Mouse (Mus musculus) embryonic facial prominence, embryonic 13.5 days (tissue): ENCODE measurements around the gene Mon1a. TPM values are rescaled to one million over a fixed set of nuclear protein-coding genes. Genes with fewer than 3 reads are reported as not detected.

ENCODE experiments used
- ATAC-seq: fragments of 200-750 bp; cut with Nextera tagmentation; 2 replicates; pipeline ENCODE4 v1.8.0; 2017; ENCODE audit warnings: low read depth; ENCODE audit not compliant: insufficient number of reproducible peaks, insufficient read depth, low FRiP score, low TSS enrichment
- H3K27ac ChIP-seq: fragments of 300-500 bp; sonication (generic); 2 replicates; pipeline ENCODE4 v1.5.1; 2015; ENCODE audit warnings: moderate library complexity, mild to moderate bottlenecking, inconsistent platforms
- H3K27me3 ChIP-seq: fragments of 300-500 bp; sonication (generic); 2 replicates; pipeline ENCODE4 v1.6.1; 2015; ENCODE audit warnings: mild to moderate bottlenecking, inconsistent platforms
- H3K36me3 ChIP-seq: fragments of 300-500 bp; sonication (generic); 2 replicates; pipeline ENCODE4 v1.6.1; 2015; ENCODE audit warnings: mild to moderate bottlenecking, inconsistent platforms
- H3K4me1 ChIP-seq: fragments of 300-500 bp; sonication (generic); 2 replicates; pipeline ENCODE4 v1.6.1; 2015; ENCODE audit warnings: inconsistent platforms
- H3K4me2 ChIP-seq: fragments of 300-500 bp; sonication (generic); 2 replicates; pipeline ENCODE4 v1.6.1; 2015; ENCODE audit warnings: moderate library complexity, mild to moderate bottlenecking, inconsistent platforms
- H3K4me3 ChIP-seq: fragments of 300-500 bp; sonication (generic); 2 replicates; pipeline ENCODE4 v1.5.1; 2015; ENCODE audit warnings: mild to moderate bottlenecking, inconsistent platforms
- H3K9ac ChIP-seq: fragments of 300-500 bp; sonication (generic); 2 replicates; pipeline ENCODE4 v1.6.1; 2015; ENCODE audit warnings: mild to moderate bottlenecking, inconsistent platforms
- H3K9me3 ChIP-seq: fragments of 300-500 bp; sonication (generic); 2 replicates; pipeline ENCODE4 v1.6.1; 2016; ENCODE audit warnings: inconsistent platforms
- WGBS: fragments of 180-500 bp; shearing (Covaris S2); methylation state at CpG from one replicate; pipeline ENCODE4 v1.1.7; 2015; ENCODE audit warnings: mixed read lengths; 5-methylcytosine and 5-hydroxymethylcytosine counted together
- polyA plus RNA-seq: library from polyadenylated mRNA; unstranded; fragments of >200 nt; fragmentation: Nextera tagmentation; extraction: Ambion mirVana; gene quantifications from 2 replicates; pipeline ENCODE4 v1.2.1, GENCODE M21; 2015

Gene Mon1a
- polyA plus RNA-seq, result 14.7 and 14.9 TPM in 2 replicates

GRCm38 (mm10) chr9:107887804-107888266 is at the start of gene Mon1a:
Gene Mon1a, plus strand, starts transcription at chr9:107888151.
- Histone ChIP-seq H3K9ac (peak within 1 kb of the TSS; percentile 82), H3K4me2 (peak within 1 kb of the TSS; percentile 81), H3K4me1 (peaks cover 16% of the 10 kb centered on the region), H3K36me3 (0 out of 2 replicates have a peak, but pooled peaks cover 3% of the 10 kb centered on the region), H3K4me3 (peak within 1 kb of the TSS; percentile 75), H3K9me3 (no peaks in the 10 kb centered on the region), H3K27me3 (peaks cover 10% of the 10 kb centered on the region; the same call in 1 of the 2 replicates), H3K27ac (peak within 1 kb of the TSS; percentile 48; the same call in 1 of the 2 replicates)
- WGBS, result under 1% methylated on average over 28 of the region's 28 CpGs
- ATAC-seq, result peak; percentile 91

GRCm38 (mm10) chr9:107838869-107839268 is 49.1 kb upstream of the Mon1a start:
- Histone ChIP-seq H3K27ac (no peak overlapping the region), H3K36me3 (peaks cover 33% of the 10 kb centered on the region), H3K9me3 (no peaks in the 10 kb centered on the region), H3K9ac (no peak overlapping the region), H3K4me3 (no peak overlapping the region), H3K4me1 (no peaks in the 10 kb centered on the region), H3K27me3 (no peaks in the 10 kb centered on the region), H3K4me2 (no peak overlapping the region)
- no peak for ATAC-seq
- WGBS, result 100% methylated on average over 1 of the region's 1 CpGs

- Histone ChIP-seq H3K36me3 (peaks cover 42% of the 10 kb centered on the region), H3K9me3 (no peaks in the 10 kb centered on the region), H3K4me1 (no peaks in the 10 kb centered on the region), H3K9ac (no peak overlapping the region), H3K27ac (no peak overlapping the region), H3K4me2 (no peak overlapping the region), H3K4me3 (no peak overlapping the region), H3K27me3 (no peaks in the 10 kb centered on the region)
- WGBS, result 96% methylated on average over 2 of the region's 2 CpGs
- no peak for ATAC-seq
These were observed 45.2 kb upstream of the Mon1a start for GRCm38 (mm10) chr9:107842709-107843108.

- Histone ChIP-seq H3K4me2 (no peak overlapping the region), H3K36me3 (peaks cover 57% of the 10 kb centered on the region), H3K27ac (no peak overlapping the region), H3K4me3 (no peak overlapping the region), H3K9ac (no peak overlapping the region), H3K9me3 (no peaks in the 10 kb centered on the region), H3K4me1 (no peaks in the 10 kb centered on the region), H3K27me3 (no peaks in the 10 kb centered on the region)
- ATAC-seq, result no peak
- 96% methylated on average over 7 of the region's 7 CpGs for WGBS
These were observed 39.0 kb upstream of the Mon1a start for GRCm38 (mm10) chr9:107848922-107849321.

- Histone ChIP-seq H3K27me3 (no peaks in the 10 kb centered on the region), H3K27ac (no peak overlapping the region), H3K4me2 (no peak overlapping the region), H3K9ac (no peak overlapping the region), H3K9me3 (no peaks in the 10 kb centered on the region), H3K4me3 (no peak overlapping the region), H3K36me3 (peaks cover 40% of the 10 kb centered on the region), H3K4me1 (no peaks in the 10 kb centered on the region)
- WGBS, result 94% methylated on average over 3 of the region's 3 CpGs
- ATAC-seq, result no peak
These were observed 29.6 kb upstream of the Mon1a start for GRCm38 (mm10) chr9:107858343-107858742.

GRCm38 (mm10) chr9:107864493-107864892 is 23.5 kb upstream of the Mon1a start:
- WGBS, result 75% methylated on average over 1 of the region's 1 CpGs
- Histone ChIP-seq H3K27ac (no peak overlapping the region), H3K4me3 (no peak overlapping the region), H3K27me3 (no peaks in the 10 kb centered on the region), H3K9me3 (no peaks in the 10 kb centered on the region), H3K4me2 (no peak overlapping the region), H3K4me1 (no peaks in the 10 kb centered on the region), H3K36me3 (peaks cover 22% of the 10 kb centered on the region), H3K9ac (no peak overlapping the region)
- no peak for ATAC-seq

- Histone ChIP-seq H3K4me1 (0 out of 2 replicates have a peak, but pooled peaks cover under 1% of the 10 kb centered on the region), H3K4me3 (no peak overlapping the region)
- WGBS, result 99% methylated on average over 2 of the region's 2 CpGs
These were observed 21.9 kb upstream of the Mon1a start for GRCm38 (mm10) chr9:107866081-107866480.

GRCm38 (mm10) chr9:107872350-107873098 is 15.4 kb upstream of the Mon1a start:
- Histone ChIP-seq H3K27ac (peak overlapping the region; percentile 95), H3K9ac (peak overlapping the region; percentile 99), H3K4me1 (peaks cover 12% of the 10 kb centered on the region), H3K36me3 (peaks cover 12% of the 10 kb centered on the region), H3K9me3 (no peaks in the 10 kb centered on the region), H3K4me2 (peak overlapping the region; percentile 77), H3K4me3 (peak overlapping the region; percentile 97), H3K27me3 (no peaks in the 10 kb centered on the region)
- under 1% methylated on average over 79 of the region's 80 CpGs for WGBS
- peak; percentile 99 for ATAC-seq

More at GRCm38 (mm10) chr9:107866081-107866480, 21.9 kb upstream of the Mon1a start:
- peaks cover 23% of the 10 kb centered on the region for H3K36me3 ChIP-seq
- H3K9ac ChIP-seq, result no peak overlapping the region
- no peaks in the 10 kb centered on the region for H3K9me3 ChIP-seq
- no peak overlapping the region for H3K27ac ChIP-seq
- no peak overlapping the region for H3K4me2 ChIP-seq
- ATAC-seq, result no peak
- H3K27me3 ChIP-seq, result no peaks in the 10 kb centered on the region

- WGBS, result 10% methylated on average over 14 of the region's 14 CpGs
These were observed 14.8 kb upstream of the Mon1a start, which contains the start of gene Rbm6 for GRCm38 (mm10) chr9:107873137-107873536. Gene Rbm6, minus strand, starts transcription at chr9:107873237.

GRCm38 (mm10) chr9:107880411-107880810 is 7.5 kb upstream of the Mon1a start:
- Histone ChIP-seq H3K9me3 (no peaks in the 10 kb centered on the region), H3K36me3 (no peaks in the 10 kb centered on the region), H3K9ac (peak overlapping the region; percentile 36; the same call in 1 of the 2 replicates), H3K4me1 (no peaks in the 10 kb centered on the region), H3K27me3 (peaks cover 2% of the 10 kb centered on the region; the same call in 1 of the 2 replicates), H3K4me2 (no peak overlapping the region), H3K27ac (no peak overlapping the region), H3K4me3 (no peak overlapping the region)
- 65% methylated on average over 4 of the region's 4 CpGs for WGBS
- ATAC-seq, result no peak

More at GRCm38 (mm10) chr9:107873137-107873536, 14.8 kb upstream of the Mon1a start, which contains the start of gene Rbm6:
- Histone ChIP-seq H3K36me3 (peaks cover 9% of the 10 kb centered on the region; the same call in 1 of the 2 replicates), H3K27me3 (no peaks in the 10 kb centered on the region), H3K4me1 (peaks cover 12% of the 10 kb centered on the region), H3K4me3 (peak within 1 kb of the TSS; percentile 97), H3K27ac (peak within 1 kb of the TSS; percentile 95), H3K9me3 (no peaks in the 10 kb centered on the region), H3K9ac (peak within 1 kb of the TSS; percentile 99), H3K4me2 (peak within 1 kb of the TSS; percentile 77)
- ATAC-seq, result no peak

- WGBS, result 0% methylated on average over 18 of the region's 18 CpGs
- H3K9me3 ChIP-seq, result no peaks in the 10 kb centered on the region
These were observed 408 bp downstream of the Mon1a start for GRCm38 (mm10) chr9:107888267-107888850.

More at GRCm38 (mm10) chr9:107888267-107888850, 408 bp downstream of the Mon1a start:
- peak overlapping the region; percentile 75 for H3K4me3 ChIP-seq
- peak overlapping the region; percentile 82 for H3K9ac ChIP-seq
- peaks cover 16% of the 10 kb centered on the region for H3K4me1 ChIP-seq
- H3K27me3 ChIP-seq, result peaks cover 10% of the 10 kb centered on the region; the same call in 1 of the 2 replicates
- peak overlapping the region; percentile 48; the same call in 1 of the 2 replicates for H3K27ac ChIP-seq
- 0 out of 2 replicates have a peak, but pooled peaks have one; percentile 57 for ATAC-seq
- H3K36me3 ChIP-seq, result 0 out of 2 replicates have a peak, but pooled peaks cover 3% of the 10 kb centered on the region
- H3K4me2 ChIP-seq, result peak overlapping the region; percentile 81
